Mouse (Mus musculus): Measurements from ENCODE around the gene Edc3. TPM values are rescaled to one million over a fixed set of nuclear protein-coding genes. Genes with fewer than 3 reads are reported as not detected.

Gene Edc3
- 4.5 and 5.8 TPM in 2 replicates for total RNA-seq (2017)

DNA sequence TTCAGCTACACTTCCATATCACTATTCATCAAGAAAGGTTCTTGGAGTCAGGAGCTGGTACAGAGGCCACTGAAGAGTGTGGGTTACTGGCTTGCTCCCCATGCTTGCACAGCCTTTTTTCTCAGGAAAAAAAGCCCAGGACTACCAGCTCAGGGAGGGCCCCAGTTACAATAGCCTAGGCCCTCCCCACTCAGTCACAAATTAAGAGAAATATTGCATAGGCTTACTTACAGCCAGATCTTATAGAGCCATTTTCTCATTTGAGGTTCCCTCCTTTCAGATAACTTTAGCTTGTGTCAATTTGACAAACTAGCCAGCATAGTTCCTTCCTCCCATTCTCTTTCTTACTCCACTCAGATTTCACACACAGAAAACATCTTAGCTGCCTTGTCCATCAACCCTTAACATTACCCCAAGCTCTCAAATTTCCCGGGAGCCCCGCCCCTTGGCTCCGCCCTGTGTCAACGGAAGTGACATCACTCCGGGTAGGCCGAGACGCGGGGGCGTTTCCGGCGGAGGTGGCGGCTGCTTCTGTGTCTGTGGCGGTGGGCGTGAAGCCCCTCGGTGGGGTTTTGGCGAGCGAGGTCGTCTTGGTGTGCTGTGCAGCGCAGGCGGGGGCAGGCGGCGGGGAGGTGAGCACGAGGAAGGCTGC, at the start of gene Edc3:
Edc3 (plus strand) TSS at position 473 of the 652 bp plus-strand sequence.
- peak; percentile 92 for ATAC-seq (ENCODE audit: extremely low read depth, insufficient number of reproducible peaks, low FRiP score, poor library complexity, severe bottlenecking)

DNA sequence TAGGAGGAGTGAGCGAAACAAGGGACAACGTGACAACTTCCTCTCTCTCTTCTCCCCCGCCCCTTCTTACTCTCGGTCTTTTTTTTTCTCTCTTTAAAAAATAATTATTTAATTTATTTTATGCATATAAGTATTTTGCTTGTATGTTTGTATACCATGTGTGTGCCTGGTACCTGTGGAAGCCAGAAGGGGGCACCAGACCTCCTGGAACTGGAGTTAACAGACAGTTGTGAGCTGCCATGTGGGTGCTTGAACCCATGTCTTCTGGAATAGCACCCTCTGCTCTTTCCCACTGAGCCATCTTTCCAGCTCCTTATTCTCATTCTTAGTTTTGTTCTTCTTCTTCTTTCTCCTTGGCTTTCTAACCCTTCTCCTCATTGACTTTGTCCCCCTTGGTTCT, 49.4 kb upstream of the Edc3 start:
- no peak for ATAC-seq (ENCODE audit: extremely low read depth, insufficient number of reproducible peaks, low FRiP score, poor library complexity, severe bottlenecking)

DNA sequence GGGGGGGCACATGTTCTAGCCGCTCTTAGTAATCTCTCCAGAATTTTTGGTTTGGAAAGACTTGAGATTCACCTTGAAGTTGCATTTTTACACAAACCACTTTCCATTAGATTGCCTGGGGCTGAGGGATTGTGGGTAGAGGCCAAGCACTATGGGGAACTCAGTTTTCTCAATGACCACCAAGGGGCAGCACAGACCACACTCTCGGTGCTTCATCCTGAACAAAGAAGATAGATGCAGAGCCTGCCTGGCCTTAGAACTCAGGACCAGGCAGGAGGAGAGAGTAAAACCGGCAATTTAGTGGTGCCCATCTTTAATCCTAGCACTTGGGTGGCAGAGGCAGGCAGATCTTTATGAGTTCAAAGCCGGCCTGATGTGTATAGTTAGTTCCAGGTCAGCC, 48.6 kb upstream of the Edc3 start:
- peak; percentile 65; the same call in 1 of the 2 replicates for ATAC-seq (ENCODE audit: extremely low read depth, insufficient number of reproducible peaks, low FRiP score, poor library complexity, severe bottlenecking)

DNA sequence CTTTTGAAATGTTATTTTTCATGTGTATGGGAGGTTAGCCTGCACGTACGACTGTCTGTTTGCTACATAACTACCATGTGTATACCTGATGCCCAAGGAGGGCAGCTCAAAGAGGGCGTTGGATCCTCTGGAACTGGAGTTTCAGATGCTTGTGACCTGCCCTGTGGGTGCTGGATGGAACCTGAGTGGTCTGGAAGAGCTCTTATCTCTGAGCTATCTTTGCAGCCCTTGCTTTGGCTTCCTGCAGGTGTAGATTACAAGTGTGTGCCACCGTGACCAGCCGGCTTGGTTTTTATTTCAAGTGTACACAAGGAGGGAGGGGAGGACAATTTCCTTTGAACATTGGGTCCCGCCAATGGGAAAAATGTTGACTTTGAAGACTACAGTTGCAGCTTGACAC, 47.8 kb upstream of the Edc3 start:
- no peak for ATAC-seq (ENCODE audit: extremely low read depth, insufficient number of reproducible peaks, low FRiP score, poor library complexity, severe bottlenecking)

DNA sequence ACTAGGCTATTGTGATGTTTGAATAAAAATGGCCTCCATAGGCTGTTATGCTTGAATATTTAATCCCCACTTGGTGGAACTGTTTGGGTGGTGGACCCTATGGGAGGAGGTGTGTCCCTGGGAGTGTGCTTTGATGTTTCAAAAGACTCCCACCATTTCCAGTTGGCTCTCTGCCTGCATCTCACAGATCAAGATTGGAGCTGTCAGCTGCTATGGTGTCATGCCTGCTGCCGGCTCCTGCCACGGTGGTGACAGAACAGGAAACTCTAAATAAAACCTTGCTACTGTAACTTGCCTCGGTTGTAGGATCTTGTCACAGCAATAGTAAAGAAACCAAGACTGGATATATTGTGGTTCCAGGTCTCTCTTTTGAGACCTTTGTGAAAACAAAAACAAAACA, 46.8 kb upstream of the Edc3 start:
- no peak for ATAC-seq (ENCODE audit: extremely low read depth, insufficient number of reproducible peaks, low FRiP score, poor library complexity, severe bottlenecking)

DNA sequence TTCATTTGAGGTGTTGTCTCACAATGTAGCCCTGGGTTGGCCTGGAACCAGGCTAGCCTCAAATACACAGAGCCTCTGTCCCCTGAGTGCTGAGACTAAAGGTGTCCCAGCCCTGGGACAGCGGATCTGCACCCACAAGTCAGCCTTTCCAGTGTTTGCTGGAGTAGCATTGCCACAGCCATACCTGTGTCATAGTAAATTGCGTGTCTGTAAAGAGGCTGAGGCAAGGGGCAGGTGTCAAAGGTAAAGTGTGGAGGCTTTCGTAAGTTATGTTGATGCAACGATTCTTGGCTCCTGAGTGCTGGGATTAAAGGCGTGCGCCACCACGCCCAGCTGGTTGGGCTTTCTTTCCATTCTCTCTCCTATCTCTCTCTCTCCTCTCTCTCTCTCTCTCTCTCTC, 43.7 kb upstream of the Edc3 start:
- no peak for ATAC-seq (ENCODE audit: extremely low read depth, insufficient number of reproducible peaks, low FRiP score, poor library complexity, severe bottlenecking)

DNA sequence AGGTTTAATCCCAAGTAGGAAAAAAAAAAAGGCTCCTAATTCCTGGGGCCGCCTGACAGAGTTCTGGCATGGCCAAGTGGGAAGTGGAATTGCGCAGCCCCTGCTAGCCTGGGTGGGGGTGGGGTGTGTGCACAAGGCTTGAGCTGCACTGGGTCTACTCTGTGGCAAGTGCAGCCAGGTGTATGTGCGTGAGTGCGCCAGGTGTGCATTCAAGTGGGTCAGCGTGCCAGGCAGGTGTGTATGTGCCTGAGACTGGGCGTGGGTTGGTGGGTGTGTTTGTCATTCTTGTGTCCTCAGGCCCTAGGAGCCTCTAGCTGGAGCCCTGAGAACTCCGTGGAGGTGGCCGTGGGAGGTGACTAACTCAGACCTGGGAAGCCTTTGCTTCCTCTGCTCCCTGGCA, 41.8 kb upstream of the Edc3 start:
- no peak for ATAC-seq (ENCODE audit: extremely low read depth, insufficient number of reproducible peaks, low FRiP score, poor library complexity, severe bottlenecking)

DNA sequence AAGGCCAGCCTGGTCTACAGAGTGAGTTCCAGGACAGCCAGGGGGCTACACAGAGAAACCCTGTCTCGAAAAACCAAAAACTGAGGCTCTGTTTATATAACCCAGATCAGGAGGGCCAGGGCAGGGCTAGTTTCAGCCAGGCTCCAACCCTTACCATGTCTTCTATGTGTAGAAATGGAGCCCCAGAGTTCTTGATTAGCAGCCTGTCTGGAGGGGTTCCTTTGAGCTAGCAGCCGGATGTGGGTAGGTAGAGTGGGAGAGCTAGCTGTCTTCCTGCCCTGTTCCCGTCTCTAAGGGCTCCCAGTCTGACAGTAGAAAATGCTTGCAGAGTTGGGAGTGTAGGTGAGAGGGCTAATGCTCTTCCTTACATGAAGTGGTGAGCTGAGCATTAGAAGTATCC, 41.2 kb upstream of the Edc3 start:
- no peak for ATAC-seq (ENCODE audit: extremely low read depth, insufficient number of reproducible peaks, low FRiP score, poor library complexity, severe bottlenecking)

DNA sequence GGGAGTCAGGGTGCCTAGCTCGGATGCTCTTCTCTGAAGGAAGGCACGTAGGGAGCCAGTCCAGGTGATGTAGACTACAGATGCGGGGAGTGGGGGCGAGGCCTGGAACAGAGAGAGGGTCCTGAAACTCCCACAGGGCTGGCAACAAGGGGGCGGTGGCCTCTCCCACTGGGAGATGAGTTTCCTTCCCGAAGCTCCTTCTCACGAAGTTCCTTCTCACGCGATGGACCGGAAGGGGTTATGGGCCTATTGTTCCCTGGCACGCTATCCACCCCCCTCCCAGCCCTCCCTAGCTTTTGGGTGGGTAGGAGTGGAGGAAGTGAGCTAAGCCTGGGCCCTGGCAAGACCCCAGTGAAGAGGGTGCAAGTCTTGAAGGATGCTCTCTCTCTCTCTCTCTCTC, 40.5 kb upstream of the Edc3 start:
- ATAC-seq (ENCODE audit: extremely low read depth, insufficient number of reproducible peaks, low FRiP score, poor library complexity, severe bottlenecking) = no peak

DNA sequence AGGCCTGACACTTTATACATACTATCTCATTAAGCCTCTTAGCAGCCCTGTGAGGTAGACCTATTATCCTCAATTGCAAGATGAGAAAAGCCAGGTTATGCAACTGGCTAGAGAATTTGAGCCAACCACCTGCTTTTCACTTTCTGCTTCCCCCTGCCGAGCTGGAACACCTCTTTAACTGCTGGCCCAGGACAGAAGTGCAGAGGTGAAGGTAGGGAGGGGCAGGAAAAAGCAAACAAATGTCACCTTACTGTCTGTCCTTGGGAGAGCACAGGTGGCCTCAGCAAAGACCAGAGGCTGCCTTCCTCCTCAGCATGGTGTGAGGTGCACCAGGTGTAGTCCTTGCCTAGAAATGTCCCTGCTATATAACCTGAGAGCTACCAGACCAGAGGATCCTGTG, 40.1 kb upstream of the Edc3 start:
- no peak for ATAC-seq (ENCODE audit: extremely low read depth, insufficient number of reproducible peaks, low FRiP score, poor library complexity, severe bottlenecking)

DNA sequence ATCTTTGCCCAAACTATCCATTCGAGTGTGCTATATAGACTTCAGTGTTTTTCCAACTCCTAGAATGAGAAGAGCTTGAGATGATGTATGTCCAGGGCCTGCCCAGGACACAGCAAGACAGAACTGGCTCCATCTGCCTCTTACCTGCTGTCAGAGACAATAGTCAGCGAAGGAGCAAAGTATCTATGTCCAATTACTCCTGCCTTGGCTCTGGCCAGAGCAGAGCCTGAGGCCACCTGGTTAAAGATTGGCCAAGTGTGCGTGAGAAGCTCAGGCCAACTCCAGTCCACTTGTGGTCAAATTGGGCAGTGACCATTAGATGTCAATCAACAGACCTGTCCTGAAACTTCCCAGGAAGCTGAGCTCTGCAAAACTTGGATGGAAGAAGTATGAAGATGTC, 38.8 kb upstream of the Edc3 start:
- no peak for ATAC-seq (ENCODE audit: extremely low read depth, insufficient number of reproducible peaks, low FRiP score, poor library complexity, severe bottlenecking)

DNA sequence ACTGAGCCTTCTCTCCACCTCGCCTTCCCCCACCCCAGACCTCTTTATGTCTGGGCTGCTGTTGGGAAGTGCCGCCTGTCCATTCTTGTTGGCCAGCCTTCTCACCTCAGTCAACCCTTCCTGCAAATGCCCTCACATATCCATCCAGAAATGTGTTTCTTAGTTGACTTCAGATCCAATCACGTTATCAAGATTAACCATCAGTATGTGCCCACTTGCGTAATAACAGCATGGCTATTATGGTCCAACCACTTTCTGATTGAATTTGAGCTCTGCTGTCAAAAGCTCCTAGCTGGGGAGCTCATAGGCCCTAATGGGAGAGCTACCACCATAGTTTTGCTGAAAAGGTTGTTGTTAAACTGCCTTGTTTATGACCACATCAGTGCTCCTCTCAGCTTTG, 37.3 kb upstream of the Edc3 start:
- no peak for ATAC-seq (ENCODE audit: extremely low read depth, insufficient number of reproducible peaks, low FRiP score, poor library complexity, severe bottlenecking)

DNA sequence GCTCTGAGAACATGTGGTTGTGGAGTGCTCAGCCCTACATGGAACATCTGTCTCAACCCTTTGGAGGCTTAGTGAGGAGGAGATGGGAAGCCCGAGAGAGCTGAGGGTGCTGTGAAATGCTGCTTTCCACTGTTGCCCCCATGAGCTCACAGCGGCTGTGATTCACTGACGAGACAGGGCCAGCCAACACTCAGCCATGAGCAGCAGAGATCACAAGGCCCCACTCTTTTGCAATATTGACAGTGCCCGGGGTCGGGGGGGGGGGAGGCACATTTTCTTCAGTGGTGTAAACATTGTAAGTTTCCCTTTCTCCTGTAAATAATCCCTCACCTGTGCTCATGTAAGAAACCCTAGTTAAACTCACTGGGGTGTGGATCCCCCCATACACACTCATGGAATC, 36.8 kb upstream of the Edc3 start:
- no peak for ATAC-seq (ENCODE audit: extremely low read depth, insufficient number of reproducible peaks, low FRiP score, poor library complexity, severe bottlenecking)

DNA sequence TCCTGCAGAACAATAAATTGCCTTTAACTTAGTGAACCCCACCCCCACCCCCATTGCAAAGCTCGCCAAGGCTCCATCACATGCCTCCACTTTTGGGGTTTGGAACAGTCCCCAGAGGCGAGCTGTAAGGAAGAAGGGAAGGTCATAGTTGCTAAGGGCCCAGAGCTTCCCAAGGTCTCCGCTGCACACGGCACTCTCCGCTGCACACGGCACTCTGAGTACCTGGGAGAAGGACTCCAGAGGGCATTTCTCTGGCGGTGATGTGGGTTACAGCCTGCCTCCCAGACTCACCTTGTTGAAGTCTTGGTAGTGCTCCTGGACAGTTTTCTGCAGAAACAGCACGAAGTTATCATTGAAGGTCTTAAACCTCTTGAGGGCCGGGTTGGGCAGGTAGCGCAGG, 26.9 kb upstream of the Edc3 start:
- ATAC-seq (ENCODE audit: extremely low read depth, insufficient number of reproducible peaks, low FRiP score, poor library complexity, severe bottlenecking) = no peak

DNA sequence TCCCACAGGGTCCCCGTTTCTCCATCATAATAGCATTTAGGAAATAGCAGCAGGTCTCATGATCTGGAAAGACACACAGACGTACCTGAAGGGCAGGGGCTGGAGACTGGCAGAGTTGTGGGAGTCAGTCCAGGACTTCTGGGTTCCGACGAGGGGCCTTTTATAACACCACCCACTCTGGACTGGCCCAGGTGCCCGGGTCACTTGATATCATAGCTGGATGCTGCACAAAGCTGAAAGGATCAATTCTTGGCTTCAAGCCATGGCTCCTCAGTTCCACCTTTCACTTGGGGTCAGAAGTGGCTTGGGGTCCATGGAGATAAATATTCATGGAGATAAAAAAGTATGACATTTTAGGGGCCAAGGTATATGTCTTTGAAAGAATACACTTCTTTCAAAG, 24.8 kb upstream of the Edc3 start, which contains the start of gene Cyp1a2:
Cyp1a2 (minus strand) TSS at position 184 of the 400 bp plus-strand sequence.
- ATAC-seq (ENCODE audit: extremely low read depth, insufficient number of reproducible peaks, low FRiP score, poor library complexity, severe bottlenecking) = no peak

DNA sequence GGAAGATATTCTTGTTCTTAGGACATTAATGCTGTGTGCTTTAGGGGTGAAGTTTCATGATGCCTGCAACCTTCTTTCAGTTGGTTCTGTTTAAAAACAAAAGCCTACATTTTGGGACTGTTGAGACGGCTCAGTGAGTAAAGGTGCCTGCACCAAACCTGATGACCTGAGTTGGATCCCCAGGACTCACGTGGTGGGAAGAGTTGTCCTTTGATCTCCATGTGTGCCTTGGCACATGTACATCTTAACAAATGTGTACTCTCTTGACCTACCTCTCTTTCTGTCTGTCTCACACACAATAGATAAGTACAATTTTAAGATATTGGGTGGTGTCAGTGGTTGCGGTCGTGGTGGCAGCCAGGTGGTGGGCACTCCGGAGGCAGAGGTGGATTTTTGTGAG, 22.3 kb upstream of the Edc3 start:
- no peak for ATAC-seq (ENCODE audit: extremely low read depth, insufficient number of reproducible peaks, low FRiP score, poor library complexity, severe bottlenecking)

DNA sequence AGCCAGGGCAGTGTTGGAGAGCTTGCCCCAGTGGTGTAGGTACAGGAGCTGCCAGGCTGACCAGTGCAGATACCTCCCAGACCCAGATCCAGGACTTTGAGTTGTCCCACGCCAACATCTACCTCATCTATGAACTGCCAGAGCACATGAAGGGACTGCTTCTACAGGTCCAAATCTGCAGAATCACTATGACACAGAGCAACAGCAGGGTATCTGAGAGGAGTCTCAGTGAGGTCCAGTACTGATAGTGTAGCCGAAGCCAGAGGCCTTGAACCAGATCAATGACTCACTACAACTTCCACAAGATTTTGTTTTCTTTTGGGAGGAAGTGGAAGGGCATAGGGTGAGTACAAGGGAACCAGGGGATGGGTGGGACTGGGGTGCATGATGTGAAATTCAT, 20.6 kb upstream of the Edc3 start, which contains the start of gene Cyp1a1:
Cyp1a1 (plus strand) TSS at position 178 of the 400 bp plus-strand sequence.
- ATAC-seq (ENCODE audit: extremely low read depth, insufficient number of reproducible peaks, low FRiP score, poor library complexity, severe bottlenecking) = no peak

DNA sequence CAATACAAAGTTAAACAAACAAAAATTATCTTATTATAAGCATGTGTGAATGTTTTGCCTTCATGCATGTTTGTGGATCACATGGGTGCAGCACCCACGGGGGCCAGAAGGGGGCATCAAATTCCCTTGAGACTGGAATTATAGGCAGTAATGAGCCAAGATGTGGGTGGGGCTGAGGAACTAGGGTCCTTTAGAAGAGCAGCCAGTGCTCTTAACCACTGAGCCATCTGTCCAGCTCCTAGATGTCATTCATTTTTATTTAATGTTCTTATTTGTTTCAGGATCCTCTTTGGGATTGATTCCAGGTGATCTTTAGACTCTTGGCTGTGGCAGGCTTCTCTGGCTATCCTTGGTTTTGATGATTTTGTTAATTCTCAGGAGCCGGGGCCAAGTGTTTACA, 20.2 kb upstream of the Edc3 start:
- ATAC-seq (ENCODE audit: extremely low read depth, insufficient number of reproducible peaks, low FRiP score, poor library complexity, severe bottlenecking) = no peak

DNA sequence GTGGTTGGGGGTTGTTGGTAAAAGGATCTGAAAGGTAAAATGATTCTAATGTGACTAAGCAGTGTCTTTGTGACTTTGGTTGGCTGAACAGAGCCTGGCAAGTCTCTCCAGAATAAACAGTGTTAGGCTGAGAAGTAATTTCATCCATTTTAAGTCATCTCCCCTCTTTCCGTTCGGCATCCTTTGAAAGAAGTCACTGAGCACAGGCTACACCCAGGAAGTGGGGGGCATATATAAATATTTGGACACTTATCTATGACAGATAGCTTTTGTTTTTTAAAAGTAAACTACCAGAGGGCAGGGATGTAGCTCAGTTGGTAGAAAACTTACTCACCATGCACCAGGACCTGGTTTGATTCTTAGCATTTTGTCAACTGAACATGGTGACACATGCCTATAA, 19.7 kb upstream of the Edc3 start:
- no peak for ATAC-seq (ENCODE audit: extremely low read depth, insufficient number of reproducible peaks, low FRiP score, poor library complexity, severe bottlenecking)

DNA sequence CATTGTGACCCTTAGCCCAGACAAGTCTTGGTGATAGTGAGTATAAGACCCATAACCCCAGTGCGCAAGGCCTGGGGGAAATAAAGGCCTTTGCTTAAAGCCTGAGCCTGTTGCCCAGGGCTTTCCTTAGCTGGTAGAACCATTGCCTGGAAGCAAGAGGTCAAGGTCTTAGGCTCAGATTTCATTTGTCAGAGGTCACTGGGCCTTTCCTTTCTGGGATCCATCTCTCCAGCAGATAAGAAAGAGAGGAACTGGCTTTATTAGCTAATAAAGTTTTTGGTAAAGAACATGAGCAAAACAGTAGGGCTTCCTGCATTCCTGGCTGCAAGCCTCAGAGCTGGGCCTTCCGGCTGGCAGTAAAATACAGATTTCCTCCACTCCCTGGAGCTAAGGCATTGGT, 14.2 kb upstream of the Edc3 start:
- ATAC-seq (ENCODE audit: extremely low read depth, insufficient number of reproducible peaks, low FRiP score, poor library complexity, severe bottlenecking) = no peak

Measured in neutrophil, adult 5-6 weeks (primary cell).